Mouse (Mus musculus) hindbrain, embryonic 13.5 days (tissue): ENCODE data around the gene Acsbg1. TPM values are rescaled to one million over a fixed set of nuclear protein-coding genes. Genes with fewer than 3 reads are reported as not detected.

Experiments
- ATAC-seq: fragments of 200-750 bp; cut with Nextera tagmentation; 2 replicates; pipeline ENCODE4 v1.8.0; 2017; ENCODE audit warnings: moderate TSS enrichment; ENCODE audit not compliant: low FRiP score
- H3K27ac ChIP-seq: fragments of 300-500 bp; sonication (generic); 2 replicates; pipeline ENCODE4 v1.5.1; 2015; ENCODE audit warnings: inconsistent platforms, mild to moderate bottlenecking, moderate library complexity
- H3K27me3 ChIP-seq: fragments of 300-500 bp; sonication (generic); 2 replicates; pipeline ENCODE4 v1.6.1; 2015; ENCODE audit warnings: mild to moderate bottlenecking, inconsistent platforms
- H3K36me3 ChIP-seq: fragments of 300-500 bp; sonication (generic); 2 replicates; pipeline ENCODE4 v1.6.1; 2015; ENCODE audit warnings: mild to moderate bottlenecking, inconsistent platforms
- H3K4me1 ChIP-seq: fragments of 300-500 bp; sonication (generic); replicated peaks from 2 replicates; pipeline ENCODE4 v1.6.1; 2015; ENCODE audit warnings: inconsistent platforms
- H3K4me2 ChIP-seq: fragments of 300-500 bp; sonication (generic); 2 replicates; pipeline ENCODE4 v1.6.1; 2015; ENCODE audit warnings: inconsistent platforms, mild to moderate bottlenecking, moderate library complexity
- H3K4me3 ChIP-seq: fragments of 300-500 bp; sonication (generic); 2 replicates; pipeline ENCODE4 v1.5.1; 2015; ENCODE audit warnings: mild to moderate bottlenecking, inconsistent platforms
- H3K9ac ChIP-seq: fragments of 300-500 bp; sonication (generic); 2 replicates; pipeline ENCODE4 v1.6.1; 2015; ENCODE audit warnings: mild to moderate bottlenecking, inconsistent platforms
- H3K9me3 ChIP-seq: fragments of 300-500 bp; sonication (generic); 2 replicates; pipeline ENCODE4 v1.6.1; 2016; ENCODE audit warnings: inconsistent platforms
- WGBS: fragments of 180-500 bp; shearing (Covaris S2); methylation state at CpG from one replicate; pipeline ENCODE4 v1.1.7; 2015; 5-methylcytosine and 5-hydroxymethylcytosine counted together
- polyA plus RNA-seq: library from polyadenylated mRNA; unstranded; fragments of >200 nt; fragmentation: Nextera tagmentation; extraction: Ambion mirVana; gene quantifications from 2 replicates; pipeline ENCODE4 v1.2.1, GENCODE M21; 2015

Acsbg1 gene
- polyA plus RNA-seq, 1 experiment from 2014 or later = 15.6 TPM

- no peak overlapping the region for H3K4me2 ChIP-seq
- no peak for ATAC-seq
- H3K4me3 ChIP-seq = no peak overlapping the region
- WGBS = 57% methylated on average over 5 of the region's 5 CpGs
- no peak overlapping the region for H3K9ac ChIP-seq
- no peaks in the 10 kb centered on the region for H3K36me3 ChIP-seq
- H3K27ac ChIP-seq = no peak overlapping the region
- no peaks in the 10 kb centered on the region for H3K27me3 ChIP-seq
- H3K4me1 ChIP-seq = 0 out of 2 replicates have a peak, but pooled peaks cover 3% of the 10 kb centered on the region
- H3K9me3 ChIP-seq = no peaks in the 10 kb centered on the region
Observed at GRCm38 (mm10) chr9:54637510-54638314, 24.0 kb downstream of the Acsbg1 start.

- Histone ChIP-seq H3K27me3 (no peaks in the 10 kb centered on the region), H3K27ac (no peak overlapping the region), H3K4me1 (0 out of 2 replicates have a peak, but pooled peaks cover 3% of the 10 kb centered on the region), H3K9ac (no peak overlapping the region), H3K36me3 (no peaks in the 10 kb centered on the region), H3K4me3 (no peak overlapping the region), H3K9me3 (no peaks in the 10 kb centered on the region), H3K4me2 (no peak overlapping the region)
- no peak for ATAC-seq
- WGBS = 88% methylated on average over 2 of the region's 2 CpGs
Observed at GRCm38 (mm10) chr9:54633401-54633800, 28.3 kb downstream of the Acsbg1 start.

GRCm38 (mm10) chr9:54630905-54631304 lies 30.8 kb downstream of the Acsbg1 start:
- H3K4me1 ChIP-seq = no peaks in the 10 kb centered on the region
- H3K27ac ChIP-seq = no peak overlapping the region
- no peaks in the 10 kb centered on the region for H3K36me3 ChIP-seq
- no peak overlapping the region for H3K4me2 ChIP-seq
- no peaks in the 10 kb centered on the region for H3K27me3 ChIP-seq
- H3K4me3 ChIP-seq = no peak overlapping the region
- no peaks in the 10 kb centered on the region for H3K9me3 ChIP-seq
- no peak for ATAC-seq
- no peak overlapping the region for H3K9ac ChIP-seq

GRCm38 (mm10) chr9:54629613-54630261 lies 31.9 kb downstream of the Acsbg1 start:
- no peak for ATAC-seq
- H3K4me2 ChIP-seq = no peak overlapping the region
- WGBS = 87% methylated on average over 5 of the region's 5 CpGs

GRCm38 (mm10) chr9:54628752-54629151 lies 32.9 kb downstream of the Acsbg1 start:
- WGBS = 95% methylated on average over 4 of the region's 4 CpGs
- no peaks in the 10 kb centered on the region for H3K36me3 ChIP-seq
- no peak for ATAC-seq

More at GRCm38 (mm10) chr9:54629613-54630261, 31.9 kb downstream of the Acsbg1 start:
- no peaks in the 10 kb centered on the region for H3K27me3 ChIP-seq
- no peak overlapping the region for H3K9ac ChIP-seq
- H3K4me3 ChIP-seq = no peak overlapping the region
- no peaks in the 10 kb centered on the region for H3K36me3 ChIP-seq
- no peak overlapping the region for H3K27ac ChIP-seq
- H3K9me3 ChIP-seq = no peaks in the 10 kb centered on the region
- H3K4me1 ChIP-seq = no peaks in the 10 kb centered on the region

DNA sequence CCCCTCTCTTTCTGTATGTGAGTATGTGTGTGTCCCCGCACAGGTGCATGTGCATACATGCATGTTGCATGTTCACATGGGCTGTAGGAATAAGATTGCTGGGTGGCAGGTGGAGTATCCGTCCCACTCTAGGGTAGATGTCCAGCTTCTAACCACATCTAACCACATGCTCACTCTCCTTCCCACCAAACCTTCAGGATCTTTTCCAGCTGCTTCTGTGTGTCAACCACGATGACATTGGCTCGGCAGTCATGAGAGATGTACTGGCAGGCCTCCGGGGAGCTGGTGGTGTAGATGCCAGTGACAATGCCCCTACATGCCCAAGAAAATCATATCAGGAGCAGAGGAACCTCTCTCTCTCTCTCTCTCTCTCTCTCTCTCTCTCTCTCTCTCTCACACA lies 34.4 kb downstream of the Acsbg1 start:
- ATAC-seq = no peak
- Histone ChIP-seq H3K9me3 (no peaks in the 10 kb centered on the region), H3K27ac (no peak overlapping the region), H3K4me1 (no peaks in the 10 kb centered on the region), H3K9ac (no peak overlapping the region), H3K27me3 (no peaks in the 10 kb centered on the region), H3K4me2 (no peak overlapping the region), H3K36me3 (no peaks in the 10 kb centered on the region), H3K4me3 (no peak overlapping the region)
- WGBS = 91% methylated on average over 5 of the region's 5 CpGs

More at GRCm38 (mm10) chr9:54628752-54629151, 32.9 kb downstream of the Acsbg1 start:
- H3K9me3 ChIP-seq = no peaks in the 10 kb centered on the region
- H3K27me3 ChIP-seq = no peaks in the 10 kb centered on the region
- H3K4me1 ChIP-seq = no peaks in the 10 kb centered on the region
- no peak overlapping the region for H3K4me3 ChIP-seq
- no peak overlapping the region for H3K27ac ChIP-seq
- H3K9ac ChIP-seq = no peak overlapping the region
- no peak overlapping the region for H3K4me2 ChIP-seq

- Histone ChIP-seq H3K4me2 (no peak overlapping the region), H3K36me3 (no peaks in the 10 kb centered on the region), H3K27ac (no peak overlapping the region), H3K4me3 (no peak overlapping the region), H3K9me3 (no peaks in the 10 kb centered on the region), H3K27me3 (no peaks in the 10 kb centered on the region), H3K4me1 (no peaks in the 10 kb centered on the region), H3K9ac (no peak overlapping the region)
- peak; percentile 75; the same call in 1 of the 2 replicates for ATAC-seq
- 76% methylated on average over 13 of the region's 13 CpGs for WGBS
Observed at GRCm38 (mm10) chr9:54614182-54614850, 47.4 kb downstream of the Acsbg1 start.

GRCm38 (mm10) chr9:54612781-54613191 lies 48.9 kb downstream of the Acsbg1 start:
- H3K27ac ChIP-seq = no peak overlapping the region
- 90% methylated on average over 5 of the region's 5 CpGs for WGBS
- no peaks in the 10 kb centered on the region for H3K36me3 ChIP-seq
- no peak overlapping the region for H3K9ac ChIP-seq
- no peak overlapping the region for H3K4me3 ChIP-seq
- no peak for ATAC-seq
- H3K4me1 ChIP-seq = no peaks in the 10 kb centered on the region
- no peak overlapping the region for H3K4me2 ChIP-seq
- H3K9me3 ChIP-seq = no peaks in the 10 kb centered on the region
- no peaks in the 10 kb centered on the region for H3K27me3 ChIP-seq

DNA sequence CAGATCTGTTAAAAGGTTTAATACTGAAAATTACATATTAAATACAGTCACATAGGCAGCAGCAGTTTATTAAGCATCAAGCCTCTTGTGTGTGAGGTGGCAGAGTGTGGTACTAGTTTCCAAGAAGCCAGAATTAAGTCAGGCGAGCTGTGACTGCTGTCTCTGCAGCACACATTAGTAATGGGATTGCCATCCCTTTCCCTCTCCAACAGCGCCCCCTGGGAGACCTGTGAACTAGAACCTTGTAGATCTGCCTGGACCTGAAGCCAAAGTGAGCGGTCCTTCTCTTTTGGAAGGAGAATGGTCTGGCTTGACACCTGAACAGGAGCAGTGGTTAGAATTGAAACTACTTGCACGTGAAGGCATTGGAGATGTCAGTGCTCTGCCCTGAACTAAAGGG lies 56.8 kb downstream of the Acsbg1 start:
- H3K4me1 ChIP-seq = no peaks in the 10 kb centered on the region
- peaks cover 53% of the 10 kb centered on the region for H3K36me3 ChIP-seq
- H3K27me3 ChIP-seq = no peaks in the 10 kb centered on the region

DNA sequence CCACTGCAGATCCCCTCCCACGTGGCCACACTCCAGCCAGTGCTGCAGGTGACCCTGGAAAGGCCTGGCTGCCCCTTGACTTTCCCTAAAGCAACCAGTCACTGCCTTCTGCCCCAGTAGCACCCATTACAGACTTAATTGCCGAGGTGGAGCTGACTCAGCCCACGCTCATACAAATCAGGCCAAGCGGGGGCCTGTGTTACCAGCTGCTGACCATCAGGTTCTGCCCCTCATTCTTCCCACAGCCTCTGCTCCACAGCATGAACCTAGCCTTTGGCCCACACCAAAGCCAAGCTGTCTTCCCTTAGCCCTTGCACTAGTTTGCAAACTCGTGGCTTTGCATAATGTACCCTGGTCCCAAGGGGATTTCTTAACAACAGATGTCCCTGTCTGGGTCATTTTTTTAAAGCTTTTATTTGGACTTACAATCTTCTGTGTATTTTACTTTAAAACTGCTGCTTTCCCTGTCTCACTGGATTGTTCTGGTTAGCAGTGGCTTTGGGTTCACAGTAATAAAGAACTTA lies 57.5 kb downstream of the Acsbg1 start:
- H3K9me3 ChIP-seq = no peaks in the 10 kb centered on the region
- H3K27me3 ChIP-seq = no peaks in the 10 kb centered on the region
- H3K4me2 ChIP-seq = no peak overlapping the region
- H3K4me1 ChIP-seq = no peaks in the 10 kb centered on the region
- H3K36me3 ChIP-seq = peaks cover 60% of the 10 kb centered on the region
- ATAC-seq = no peak
- H3K9ac ChIP-seq = no peak overlapping the region
- WGBS = 70% methylated on average over 5 of the region's 5 CpGs
- H3K4me3 ChIP-seq = no peak overlapping the region
- H3K27ac ChIP-seq = no peak overlapping the region

More for the DNA sequence above, 56.8 kb downstream of the Acsbg1 start:
- H3K4me2 ChIP-seq = no peak overlapping the region
- no peaks in the 10 kb centered on the region for H3K9me3 ChIP-seq
- no peak overlapping the region for H3K27ac ChIP-seq
- H3K4me3 ChIP-seq = no peak overlapping the region
- H3K9ac ChIP-seq = no peak overlapping the region
- no peak for ATAC-seq
- WGBS = 58% methylated on average over 4 of the region's 4 CpGs

- no peak for ATAC-seq
- H3K9me3 ChIP-seq = no peaks in the 10 kb centered on the region
- H3K27me3 ChIP-seq = no peaks in the 10 kb centered on the region
- H3K4me3 ChIP-seq = no peak overlapping the region
- H3K4me1 ChIP-seq = no peaks in the 10 kb centered on the region
- 84% methylated on average over 7 of the region's 7 CpGs for WGBS
- no peak overlapping the region for H3K27ac ChIP-seq
- H3K4me2 ChIP-seq = no peak overlapping the region
- peaks cover 73% of the 10 kb centered on the region for H3K36me3 ChIP-seq
- no peak overlapping the region for H3K9ac ChIP-seq
Observed at GRCm38 (mm10) chr9:54602916-54603315, 58.8 kb downstream of the Acsbg1 start.

DNA sequence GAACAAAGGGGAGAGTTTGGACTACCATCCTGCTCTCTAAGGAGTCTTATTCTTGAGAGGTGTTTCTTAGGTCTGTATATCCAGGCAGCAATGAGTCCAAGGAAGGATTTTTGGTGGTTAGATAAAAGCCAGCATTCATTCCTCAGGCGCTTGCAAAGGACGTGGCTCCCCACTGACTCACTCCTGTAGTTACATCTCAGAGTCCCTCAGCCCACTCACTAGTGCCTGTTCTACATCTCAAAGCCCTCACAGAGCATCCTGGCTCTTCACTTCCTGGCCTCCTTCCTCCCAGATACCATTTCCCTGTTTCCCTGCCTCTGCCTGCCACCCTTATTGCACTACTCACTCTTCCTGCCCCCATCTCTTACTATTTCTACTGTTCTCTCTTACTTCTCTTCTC lies 59.3 kb downstream of the Acsbg1 start:
- no peak overlapping the region for H3K9ac ChIP-seq
- H3K4me3 ChIP-seq = no peak overlapping the region
- H3K27ac ChIP-seq = no peak overlapping the region
- WGBS = 75% methylated on average over 2 of the region's 2 CpGs
- peaks cover 78% of the 10 kb centered on the region for H3K36me3 ChIP-seq
- no peaks in the 10 kb centered on the region for H3K9me3 ChIP-seq
- no peaks in the 10 kb centered on the region for H3K27me3 ChIP-seq
- H3K4me2 ChIP-seq = no peak overlapping the region
- no peaks in the 10 kb centered on the region for H3K4me1 ChIP-seq
- no peak for ATAC-seq
